Mouse (Mus musculus): ENCODE results near the gene Mfsd6l.

The Mfsd6l gene

GRCm38 (mm10) chr11:68607046-68607445, 51.1 kb downstream of the Mfsd6l start:
- no peak for DNase-seq
